Mouse (Mus musculus) midbrain, embryonic 12.5 days (tissue): ENCODE measurements around the gene Mtx3. TPM values are rescaled to one million over a fixed set of nuclear protein-coding genes. Genes with fewer than 3 reads are reported as not detected.

Experiments
- ATAC-seq: fragments of 200-750 bp; cut with Nextera tagmentation; 2 replicates; pipeline ENCODE4 v1.8.0; 2017; ENCODE audit warnings: low read depth, moderate TSS enrichment, moderate library complexity; ENCODE audit not compliant: low FRiP score
- H3K27ac ChIP-seq: fragments of 300-500 bp; sonication (generic); replicated peaks from 2 replicates; pipeline ENCODE4 v1.5.1; 2016; ENCODE audit warnings: mild to moderate bottlenecking
- H3K27me3 ChIP-seq: fragments of 300-500 bp; sonication (generic); 2 replicates; pipeline ENCODE4 v1.6.1; 2016; ENCODE audit warnings: mild to moderate bottlenecking
- H3K36me3 ChIP-seq: fragments of 300-500 bp; sonication (generic); 2 replicates; pipeline ENCODE4 v1.6.1; 2016
- H3K4me1 ChIP-seq: fragments of 300-500 bp; sonication (generic); 2 replicates; pipeline ENCODE4 v1.6.1; 2016
- H3K4me2 ChIP-seq: fragments of 300-500 bp; sonication (generic); replicated peaks from 2 replicates; pipeline ENCODE4 v1.6.1; 2016; ENCODE audit warnings: mild to moderate bottlenecking, moderate library complexity
- H3K4me3 ChIP-seq: fragments of 300-500 bp; sonication (generic); 2 replicates; pipeline ENCODE4 v1.5.1; 2016; ENCODE audit warnings: mild to moderate bottlenecking
- H3K9ac ChIP-seq: fragments of 300-500 bp; sonication (generic); replicated peaks from 2 replicates; pipeline ENCODE4 v1.6.1; 2016; ENCODE audit warnings: mild to moderate bottlenecking, moderate library complexity
- H3K9me3 ChIP-seq: fragments of 300-500 bp; sonication (generic); 2 replicates; pipeline ENCODE4 v1.6.1; 2016; ENCODE audit warnings: mild to moderate bottlenecking
- whole genome bisulfite sequencing: fragments of 180-500 bp; shearing (Covaris S2); methylation state at CpG from one replicate; pipeline ENCODE4 v1.1.7; 2016; 5-methylcytosine and 5-hydroxymethylcytosine counted together
- polyA plus RNA-seq: library from polyadenylated mRNA; unstranded; fragments of >200 nt; fragmentation: Nextera tagmentation; extraction: Ambion mirVana; gene quantifications from 2 replicates; pipeline ENCODE4 v1.2.1, GENCODE M21; 2016

The Mtx3 gene
- polyA plus RNA-seq, 1 experiment from 2014 or later, result 4.0 TPM

DNA sequence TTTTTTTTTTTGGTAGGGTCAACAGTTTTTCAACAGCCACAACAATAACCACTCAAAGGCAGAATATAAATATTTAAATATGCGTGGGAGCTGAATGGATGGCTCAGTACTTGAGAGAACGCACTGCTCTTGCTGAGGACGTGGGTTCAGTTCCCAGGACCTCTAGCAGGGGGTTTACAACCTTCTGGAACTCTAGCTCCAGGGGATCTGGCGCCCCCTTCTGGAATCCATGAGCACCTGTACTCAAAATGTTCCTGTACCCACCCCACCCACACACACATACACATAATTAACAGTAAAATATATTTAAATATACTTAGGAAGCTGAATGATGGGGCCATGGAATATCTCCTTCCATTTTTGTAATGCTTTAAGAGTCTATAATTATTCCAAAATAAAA, 11.3 kb downstream of the Mtx3 start:
- no peak for ATAC-seq
- Histone ChIP-seq H3K9me3 (no peaks in the 10 kb centered on the region), H3K4me2 (no peak overlapping the region), H3K9ac (no peak overlapping the region), H3K36me3 (peaks cover 27% of the 10 kb centered on the region), H3K4me1 (no peaks in the 10 kb centered on the region), H3K27ac (no peak overlapping the region), H3K27me3 (no peaks in the 10 kb centered on the region), H3K4me3 (no peak overlapping the region)
- 71% methylated on average over 4 of the region's 4 CpGs for WGBS

DNA sequence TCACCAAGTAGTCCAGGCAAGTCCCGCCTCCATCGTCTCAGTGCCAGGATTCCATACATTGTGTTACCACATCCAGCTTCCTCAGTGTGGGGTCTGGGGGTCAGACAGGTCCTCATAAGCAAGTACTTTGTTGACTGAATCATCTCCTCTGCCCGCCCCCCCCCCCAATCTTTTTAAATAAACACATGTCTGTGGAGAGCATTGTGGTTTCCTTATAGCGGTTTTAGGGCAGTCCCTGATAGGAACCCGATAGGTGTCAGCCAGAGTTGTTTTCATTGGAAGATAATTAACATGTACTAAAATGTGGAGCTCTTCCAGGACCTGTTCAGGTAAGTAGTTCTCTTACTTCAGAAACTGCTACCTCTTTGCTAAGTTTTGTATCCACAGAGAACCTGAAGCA, 14.2 kb downstream of the Mtx3 start:
- WGBS, result 92% methylated on average over 5 of the region's 5 CpGs
- ATAC-seq, result no peak
- Histone ChIP-seq H3K4me1 (no peaks in the 10 kb centered on the region), H3K27me3 (no peaks in the 10 kb centered on the region), H3K4me2 (no peak overlapping the region), H3K9ac (no peak overlapping the region), H3K27ac (no peak overlapping the region), H3K4me3 (no peak overlapping the region), H3K9me3 (no peaks in the 10 kb centered on the region), H3K36me3 (peaks cover 9% of the 10 kb centered on the region; the same call in 1 of the 2 replicates)

GRCm38 (mm10) chr13:92859959-92860358, 15.4 kb downstream of the Mtx3 start:
- Histone ChIP-seq H3K36me3 (0 out of 2 replicates have a peak, but pooled peaks cover 4% of the 10 kb centered on the region), H3K9ac (no peak overlapping the region), H3K4me1 (no peaks in the 10 kb centered on the region), H3K9me3 (no peaks in the 10 kb centered on the region), H3K4me2 (no peak overlapping the region), H3K27ac (no peak overlapping the region), H3K27me3 (no peaks in the 10 kb centered on the region), H3K4me3 (no peak overlapping the region)
- ATAC-seq, result no peak
- WGBS, result 82% methylated on average over 4 of the region's 4 CpGs

DNA sequence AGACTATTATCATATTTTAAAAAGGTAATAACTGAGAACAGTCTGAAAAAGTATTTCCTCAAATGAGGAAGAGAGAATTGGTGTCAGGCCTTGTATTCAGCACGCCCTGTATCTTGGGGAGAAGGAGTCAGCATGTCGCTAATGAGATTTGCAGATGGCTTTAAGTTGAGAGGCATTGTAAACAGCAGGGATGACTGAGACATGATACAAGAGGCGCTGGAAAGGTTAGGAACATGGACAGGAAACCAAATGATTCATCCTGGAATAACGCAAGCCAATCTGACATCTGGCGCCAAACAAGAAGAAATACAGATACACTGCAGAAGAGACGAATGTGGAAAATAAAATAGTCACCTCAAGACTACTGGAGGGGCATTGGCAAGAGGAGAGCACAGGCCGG, 20.8 kb downstream of the Mtx3 start:
- no peak overlapping the region for H3K4me2 ChIP-seq
- no peak overlapping the region for H3K9ac ChIP-seq
- H3K4me1 ChIP-seq, result no peaks in the 10 kb centered on the region
- H3K36me3 ChIP-seq, result no peaks in the 10 kb centered on the region
- no peak overlapping the region for H3K4me3 ChIP-seq
- no peak for ATAC-seq
- no peak overlapping the region for H3K27ac ChIP-seq
- no peaks in the 10 kb centered on the region; the same call in 1 of the 2 replicates for H3K27me3 ChIP-seq
- WGBS, result 81% methylated on average over 7 of the region's 7 CpGs
- no peaks in the 10 kb centered on the region for H3K9me3 ChIP-seq

DNA sequence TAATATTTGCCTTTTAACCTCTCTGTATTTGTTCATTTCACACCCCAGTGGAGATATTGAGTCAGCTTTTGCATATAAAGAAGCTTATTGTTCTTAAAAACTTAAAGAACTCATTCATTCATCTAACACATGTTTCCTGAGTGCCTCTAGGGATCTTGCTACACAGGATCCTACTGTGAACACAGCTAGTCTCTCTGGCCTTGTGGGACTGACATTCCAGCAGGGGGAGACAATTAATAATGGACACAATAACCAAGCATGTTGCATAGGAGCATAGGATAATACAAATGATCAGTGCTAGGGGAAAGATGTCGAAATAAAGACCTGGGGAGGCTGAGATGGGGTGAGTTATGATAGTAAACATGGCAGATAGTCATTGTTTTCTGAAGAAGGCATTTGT, 22.1 kb downstream of the Mtx3 start:
- H3K4me2 ChIP-seq, result no peak overlapping the region
- H3K9me3 ChIP-seq, result no peaks in the 10 kb centered on the region
- ATAC-seq, result no peak
- 83% methylated on average over 1 of the region's 1 CpGs for WGBS
- H3K4me1 ChIP-seq, result no peaks in the 10 kb centered on the region
- H3K27me3 ChIP-seq, result no peaks in the 10 kb centered on the region; the same call in 1 of the 2 replicates
- no peak overlapping the region for H3K4me3 ChIP-seq
- H3K27ac ChIP-seq, result no peak overlapping the region
- H3K9ac ChIP-seq, result no peak overlapping the region
- no peaks in the 10 kb centered on the region for H3K36me3 ChIP-seq

GRCm38 (mm10) chr13:92879514-92879913, 35.0 kb downstream of the Mtx3 start:
- Histone ChIP-seq H3K4me3 (no peak overlapping the region), H3K4me1 (peaks cover 6% of the 10 kb centered on the region), H3K9me3 (no peaks in the 10 kb centered on the region), H3K9ac (no peak overlapping the region), H3K36me3 (no peaks in the 10 kb centered on the region), H3K27me3 (no peaks in the 10 kb centered on the region), H3K4me2 (no peak overlapping the region), H3K27ac (no peak overlapping the region)
- ATAC-seq, result no peak
- WGBS, result 86% methylated on average over 4 of the region's 4 CpGs

- Histone ChIP-seq H3K27ac (no peak overlapping the region), H3K36me3 (no peaks in the 10 kb centered on the region), H3K9ac (no peak overlapping the region), H3K4me2 (no peak overlapping the region), H3K27me3 (no peaks in the 10 kb centered on the region), H3K9me3 (no peaks in the 10 kb centered on the region), H3K4me1 (peaks cover 6% of the 10 kb centered on the region), H3K4me3 (no peak overlapping the region)
- 67% methylated on average over 9 of the region's 9 CpGs for WGBS
- ATAC-seq, result no peak; the same call in 1 of the 2 replicates
These were observed 35.4 kb downstream of the Mtx3 start for GRCm38 (mm10) chr13:92879933-92880332.

DNA sequence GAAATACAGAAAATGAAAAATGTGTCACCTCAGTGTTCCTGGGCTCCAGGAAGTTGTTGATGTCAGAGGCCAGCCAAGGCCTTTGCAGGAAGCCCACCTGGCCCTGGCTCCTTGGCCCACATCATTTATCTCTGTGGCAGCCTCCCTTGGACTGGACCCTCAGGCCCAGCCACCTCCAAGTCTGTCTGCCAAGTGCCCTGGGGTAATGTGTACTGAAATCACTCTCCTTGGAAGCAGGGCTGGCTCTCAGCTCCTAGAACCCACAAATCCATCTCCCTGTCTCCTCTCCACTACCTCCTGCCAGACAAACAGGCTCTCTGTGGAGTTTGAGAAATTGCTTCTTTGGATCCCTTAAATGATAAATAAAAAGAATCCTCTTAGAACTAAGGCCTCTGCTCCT, 36.0 kb downstream of the Mtx3 start:
- Histone ChIP-seq H3K4me3 (no peak overlapping the region), H3K9me3 (no peaks in the 10 kb centered on the region), H3K4me1 (peaks cover 6% of the 10 kb centered on the region), H3K27ac (no peak overlapping the region), H3K4me2 (no peak overlapping the region), H3K27me3 (no peaks in the 10 kb centered on the region), H3K9ac (no peak overlapping the region), H3K36me3 (no peaks in the 10 kb centered on the region)
- ATAC-seq, result no peak

DNA sequence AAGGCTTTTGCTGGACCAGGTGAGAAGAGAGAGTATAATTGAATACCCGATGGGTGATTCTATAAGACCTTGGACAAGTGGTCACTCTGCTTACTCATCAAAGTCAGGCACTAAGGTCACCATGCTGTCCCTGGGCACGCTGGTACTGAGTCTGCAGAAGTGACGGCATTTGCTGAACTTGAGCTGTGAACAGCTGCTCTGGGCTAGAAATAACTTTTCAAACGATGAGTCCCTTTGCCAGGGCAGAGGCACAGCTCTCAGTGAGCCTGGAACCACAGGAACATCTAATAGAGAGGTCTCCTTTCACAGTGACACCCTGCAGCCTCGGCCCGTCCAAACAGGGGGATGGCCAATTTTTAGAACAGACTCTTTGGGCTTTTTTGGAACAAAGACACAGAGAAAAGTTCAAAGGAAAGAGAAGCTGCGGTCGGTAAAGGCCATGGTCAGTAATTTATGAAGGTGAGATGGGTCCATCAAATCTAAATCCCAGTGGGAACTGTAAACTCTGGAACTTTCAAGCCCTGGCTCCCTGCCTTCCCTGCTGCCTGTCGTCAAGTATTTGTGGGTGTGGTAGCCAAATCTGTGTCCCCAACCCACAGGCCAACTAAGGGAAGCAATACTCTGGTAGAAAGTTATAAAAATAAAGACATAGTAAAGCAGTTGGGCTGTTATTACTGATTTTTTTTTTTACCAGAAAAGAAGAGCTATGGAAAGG, 37.9 kb downstream of the Mtx3 start:
- Histone ChIP-seq H3K9me3 (no peaks in the 10 kb centered on the region), H3K36me3 (no peaks in the 10 kb centered on the region), H3K4me3 (no peak overlapping the region), H3K27me3 (no peaks in the 10 kb centered on the region), H3K4me1 (peaks cover 6% of the 10 kb centered on the region), H3K4me2 (no peak overlapping the region), H3K27ac (no peak overlapping the region), H3K9ac (no peak overlapping the region)
- 85% methylated on average over 9 of the region's 9 CpGs for WGBS
- no peak for ATAC-seq

DNA sequence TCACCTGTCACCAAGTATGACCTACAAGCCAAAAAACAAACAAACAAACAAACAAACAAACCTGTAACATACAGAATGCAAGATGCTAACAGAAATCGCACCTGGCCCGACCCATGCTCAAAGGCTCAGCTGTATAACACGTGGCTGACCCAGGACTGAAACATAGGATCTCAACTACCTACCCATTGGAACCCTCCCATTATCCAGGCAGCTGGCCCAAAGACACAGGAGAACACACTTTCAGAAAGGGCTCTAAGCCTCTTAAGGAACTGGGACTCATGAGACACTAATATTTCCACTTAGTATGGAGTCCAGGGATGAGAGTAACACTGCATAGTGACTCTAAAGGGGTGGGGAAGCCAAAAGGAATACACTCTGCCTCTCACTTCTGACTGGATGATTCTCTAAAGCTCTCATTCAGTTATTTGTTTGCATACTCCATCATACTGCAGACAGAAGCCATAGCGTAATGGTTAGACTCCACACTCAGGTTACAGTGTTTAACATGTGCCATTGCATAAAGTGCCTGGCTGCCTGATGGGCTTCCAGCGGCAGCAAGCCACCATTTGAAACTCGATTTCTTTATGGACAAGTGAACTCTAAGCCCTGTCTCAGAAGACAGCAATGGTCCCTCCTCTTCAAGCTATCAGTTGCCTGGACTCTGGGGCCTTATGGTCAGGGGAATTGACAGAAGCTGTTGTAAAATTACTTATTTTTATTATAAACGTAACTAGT, 38.6 kb downstream of the Mtx3 start:
- Histone ChIP-seq H3K4me1 (peaks cover 6% of the 10 kb centered on the region), H3K9me3 (no peaks in the 10 kb centered on the region), H3K9ac (no peak overlapping the region), H3K27me3 (no peaks in the 10 kb centered on the region), H3K4me3 (no peak overlapping the region), H3K27ac (no peak overlapping the region), H3K36me3 (no peaks in the 10 kb centered on the region), H3K4me2 (no peak overlapping the region)
- 87% methylated on average over 7 of the region's 7 CpGs for WGBS
- ATAC-seq, result no peak

DNA sequence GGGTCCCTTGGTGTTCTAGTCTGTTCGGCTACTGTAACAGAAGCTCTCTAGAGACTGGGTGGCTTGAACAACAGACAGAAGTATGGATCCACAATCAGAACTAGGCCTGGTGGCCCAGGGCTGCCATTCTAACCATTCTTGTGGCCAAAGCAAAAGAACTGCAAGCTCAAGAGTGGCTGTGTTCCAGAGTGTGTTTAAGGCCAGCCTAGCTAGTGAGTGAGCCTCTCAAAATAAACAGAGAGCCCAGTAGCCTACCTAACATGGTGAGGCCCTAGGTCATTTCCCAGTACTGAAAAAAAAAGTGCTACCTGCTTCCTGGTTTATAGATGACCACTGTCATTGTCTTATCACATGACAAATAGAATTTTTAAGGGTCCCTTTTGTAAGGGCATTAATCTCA, 39.6 kb downstream of the Mtx3 start:
- Histone ChIP-seq H3K9me3 (no peaks in the 10 kb centered on the region), H3K27me3 (no peaks in the 10 kb centered on the region), H3K9ac (no peak overlapping the region), H3K4me2 (no peak overlapping the region), H3K36me3 (no peaks in the 10 kb centered on the region), H3K4me3 (no peak overlapping the region), H3K27ac (no peak overlapping the region), H3K4me1 (peaks cover 6% of the 10 kb centered on the region)
- 83% methylated on average over 1 of the region's 1 CpGs for WGBS
- ATAC-seq, result no peak

DNA sequence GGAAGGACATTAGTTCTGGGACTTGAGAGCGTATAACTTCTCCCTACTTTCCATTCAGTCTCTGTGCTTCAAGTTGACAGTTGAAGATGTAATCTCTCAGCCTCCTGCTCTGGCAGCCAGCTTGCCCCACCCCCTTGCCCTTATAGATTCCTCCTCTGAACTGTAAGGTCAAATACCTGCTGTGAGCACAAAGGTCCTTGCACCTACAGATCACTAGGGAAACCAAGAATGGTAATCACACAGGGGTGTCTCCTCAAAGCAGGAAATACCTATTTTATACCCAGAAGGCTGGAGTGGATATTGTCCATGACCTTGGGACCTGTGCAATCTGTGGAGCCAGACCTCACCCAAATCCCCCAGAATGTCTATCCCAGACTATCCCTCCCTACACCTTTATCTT, 40.4 kb downstream of the Mtx3 start:
- H3K27me3 ChIP-seq, result no peaks in the 10 kb centered on the region
- ATAC-seq, result no peak
- H3K4me1 ChIP-seq, result peaks cover 3% of the 10 kb centered on the region
- no peak overlapping the region for H3K9ac ChIP-seq
- no peaks in the 10 kb centered on the region for H3K36me3 ChIP-seq
- no peaks in the 10 kb centered on the region for H3K9me3 ChIP-seq
- no peak overlapping the region for H3K4me2 ChIP-seq
- H3K27ac ChIP-seq, result no peak overlapping the region
- WGBS, result 58% methylated on average over 1 of the region's 1 CpGs
- no peak overlapping the region for H3K4me3 ChIP-seq
